Mouse (Mus musculus) neural tube, embryonic 10.5 days (tissue): Measurements from ENCODE around the gene Bdh1.

Experiments
- DNase-seq: peaks from one replicate; pipeline ENCODE4 v3.0.0-alpha.2; 2017; ENCODE audit warnings: low spot score; ENCODE audit errors: extremely low spot score

Gene Bdh1

DNA sequence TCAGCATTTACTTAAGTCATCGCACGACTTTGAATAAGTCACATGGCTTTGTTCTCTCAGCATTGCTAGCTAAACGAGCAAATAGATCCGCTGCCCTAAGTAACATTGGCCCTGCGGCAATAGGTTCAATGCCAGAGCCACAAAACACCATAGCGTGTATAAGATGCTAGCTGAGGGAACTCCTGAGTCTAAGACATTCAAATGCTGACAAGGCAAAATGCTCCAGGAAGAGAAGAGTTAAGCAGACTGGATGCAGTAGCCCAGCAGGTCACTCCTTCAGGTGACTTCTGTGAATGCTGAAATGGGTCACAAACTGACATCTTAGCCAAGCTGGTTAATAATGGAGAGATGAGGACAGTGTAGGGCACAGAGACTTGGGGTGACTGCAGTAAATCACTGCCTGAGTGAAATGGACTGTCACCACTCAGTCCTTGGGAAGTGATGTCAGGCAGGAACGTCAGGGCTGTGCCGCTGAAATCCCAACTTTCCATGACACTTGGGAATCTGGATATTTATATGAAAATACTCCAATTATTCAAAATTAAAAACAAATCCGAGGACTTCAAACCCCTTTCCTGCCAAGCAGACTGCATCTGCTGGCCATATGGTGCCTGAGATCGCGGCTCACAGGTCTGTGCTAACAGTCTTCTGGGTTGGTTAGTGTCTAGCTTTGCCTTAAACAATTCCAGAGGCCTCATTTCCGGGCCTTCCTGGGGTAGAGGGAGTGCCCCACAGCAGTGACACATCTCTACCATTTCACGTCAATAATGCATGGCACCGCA lies 79.1 kb downstream of the Bdh1 start:
- no peak for DNase-seq

DNA sequence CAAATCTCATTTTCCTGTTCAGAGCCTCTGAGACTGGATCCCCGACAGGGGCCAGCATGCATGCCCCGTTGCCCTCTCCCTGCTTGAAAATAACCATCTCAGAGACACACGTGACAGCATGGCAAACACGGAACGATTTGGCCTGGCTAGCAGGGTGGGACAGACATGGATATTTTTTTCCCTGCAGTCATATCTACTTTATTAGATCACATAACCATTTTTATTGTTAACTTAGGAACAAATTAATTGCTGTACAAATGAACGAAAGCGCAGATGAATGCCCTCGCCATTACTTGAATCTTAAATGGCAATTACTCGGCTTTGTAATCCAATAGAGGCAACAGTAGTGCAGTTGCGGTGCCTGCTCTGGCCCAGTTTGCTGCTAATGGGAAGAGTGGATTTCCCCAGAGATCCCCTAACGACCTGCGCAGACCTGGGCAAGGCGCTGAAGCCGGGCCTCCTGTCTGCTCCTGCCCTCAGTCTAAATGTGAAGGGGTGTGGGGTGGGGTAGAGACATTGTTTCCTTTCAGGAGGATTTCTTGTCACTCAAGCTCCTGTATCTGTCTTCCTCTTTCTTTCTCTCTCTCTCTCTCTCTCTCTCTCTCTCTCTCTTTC lies 79.8 kb downstream of the Bdh1 start:
- DNase-seq = no peak

- DNase-seq = no peak
These were observed 84.8 kb downstream of the Bdh1 start for GRCm38 (mm10) chr16:31506665-31507456.

DNA sequence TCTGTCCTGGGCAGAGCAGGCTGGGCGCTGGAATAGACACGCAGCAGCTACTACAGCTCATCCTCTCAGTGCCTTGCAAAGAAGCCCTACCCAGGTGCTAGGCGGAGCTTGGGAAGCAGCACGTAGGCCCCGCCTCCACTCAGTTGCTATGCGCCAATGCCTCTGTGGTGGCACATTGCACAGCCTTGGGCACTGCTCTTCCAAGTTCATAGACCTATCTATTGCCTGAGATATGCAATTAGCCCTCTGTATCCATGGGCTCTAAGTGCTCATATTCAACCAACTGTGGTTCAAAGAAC lies 85.3 kb downstream of the Bdh1 start:
- no peak for DNase-seq

GRCm38 (mm10) chr16:31507794-31508526 lies 85.9 kb downstream of the Bdh1 start:
- DNase-seq = no peak
